Mouse (Mus musculus) gastrocnemius, postnatal 4 days (tissue): ENCODE measurements around the gene Rasgrf1. TPM values are rescaled to one million over a fixed set of nuclear protein-coding genes. Genes with fewer than 3 reads are reported as not detected.

Source experiments
- DNase-seq, 2 experiments: peaks; one replicate each; pipeline ENCODE4 v3.0.0; 2021 to 2022; ENCODE audit warnings: low spot score in 2 of 2, mixed read lengths in 2 of 2
- total RNA-seq, 2 experiments: library from RNA; stranded (reverse); gene quantifications; 2 replicates each; pipeline ENCODE4 v1.2.3; 2021

Rasgrf1 gene
- total RNA-seq, 2 experiments from 2014 or later = 0.15 TPM; not detected in 1

DNA sequence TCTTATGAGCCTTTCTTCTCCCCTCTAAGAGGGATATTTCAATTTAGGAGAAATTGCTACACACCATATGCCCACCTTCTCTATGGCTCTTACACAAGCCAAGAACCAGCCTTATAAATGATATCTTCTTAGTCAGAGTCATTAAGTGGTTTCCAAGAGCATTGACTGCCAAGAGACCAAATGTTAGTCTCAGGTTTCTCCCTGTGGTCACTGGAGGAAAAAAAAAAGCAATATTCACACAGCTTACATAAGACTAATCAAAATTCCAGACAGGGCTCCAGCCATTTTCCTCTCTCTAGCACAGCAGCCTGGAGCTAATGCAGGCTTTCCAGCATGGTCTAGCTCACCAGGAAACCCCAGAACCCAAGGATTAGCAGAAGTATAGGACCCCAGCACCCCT is 3.1 kb upstream of the Rasgrf1 start:
- DNase-seq = no peak

GRCm38 (mm10) chr9:89907941-89908340 is 1.8 kb upstream of the Rasgrf1 start:
- no peak for DNase-seq

DNA sequence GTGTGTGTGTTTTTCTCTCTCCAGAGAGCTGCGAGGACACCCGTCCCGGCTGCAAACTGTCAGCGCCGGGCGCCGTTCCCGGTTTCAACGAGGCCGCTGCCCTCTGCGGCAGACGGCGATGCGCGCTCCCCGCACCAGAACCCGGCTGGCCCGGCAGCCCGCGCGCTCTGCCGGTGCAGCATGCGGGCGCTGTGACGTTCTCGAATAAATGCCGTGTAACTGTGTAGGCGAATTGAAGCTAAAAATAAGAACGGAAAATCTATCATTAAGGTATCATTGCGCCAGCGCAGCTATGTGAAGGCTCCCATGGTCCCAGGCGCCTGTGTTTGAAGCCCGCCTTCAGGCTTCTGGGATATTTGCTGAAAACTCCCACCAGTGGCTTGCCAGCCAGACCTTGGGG is 1.1 kb upstream of the Rasgrf1 start:
- DNase-seq = no peak

GRCm38 (mm10) chr9:89910011-89910400 is 298 bp downstream of the Rasgrf1 start:
- DNase-seq = no peak

- DNase-seq = peak in 1 of 2 experiments; percentile 9
Measured at GRCm38 (mm10) chr9:89910741-89911444, 1.2 kb downstream of the Rasgrf1 start.

- DNase-seq = peak in 1 of 2 experiments; percentile 3
Measured at GRCm38 (mm10) chr9:89911891-89912549, 2.3 kb downstream of the Rasgrf1 start.

DNA sequence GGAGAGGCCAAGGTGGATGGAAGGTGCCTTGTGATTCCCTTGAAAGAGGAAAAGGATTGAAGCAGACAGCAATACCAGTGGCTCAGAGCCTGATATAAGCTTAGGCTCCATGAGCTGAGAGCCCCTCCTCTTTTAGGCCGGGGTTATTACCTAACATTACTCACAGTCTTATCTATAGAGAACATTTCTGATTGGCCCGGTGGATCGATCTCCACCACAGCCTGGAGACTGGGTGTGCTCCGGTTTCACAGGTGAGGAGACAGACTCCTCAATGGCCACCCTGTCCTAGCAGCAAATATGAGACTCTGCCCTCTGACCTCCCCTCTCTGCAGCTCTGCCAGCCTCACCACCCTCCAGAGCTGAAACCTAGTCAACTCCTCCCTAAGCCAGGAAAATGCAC is 3.4 kb downstream of the Rasgrf1 start:
- DNase-seq = no peak

DNA sequence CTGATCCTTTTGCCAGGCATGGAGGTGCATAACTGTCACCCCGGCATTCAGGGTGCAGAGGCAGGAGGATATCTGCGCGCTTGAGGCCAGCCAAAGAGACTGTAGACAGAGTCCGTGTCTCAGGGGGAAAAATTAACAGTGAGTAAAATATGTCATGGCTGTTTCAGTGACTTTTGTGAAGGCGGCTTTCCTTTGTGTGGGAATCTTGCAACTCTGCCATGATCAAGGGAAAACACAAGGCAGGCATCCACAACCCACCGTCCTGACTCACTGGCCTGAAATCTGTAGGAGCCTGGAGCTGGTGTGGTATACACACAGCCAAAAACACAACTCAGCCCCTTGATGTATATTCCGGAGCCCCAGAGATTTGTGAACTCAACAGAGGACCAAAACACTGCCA is 6.8 kb downstream of the Rasgrf1 start:
- DNase-seq = no peak

- no peak for DNase-seq
Measured at GRCm38 (mm10) chr9:89917431-89917830, 7.7 kb downstream of the Rasgrf1 start.

GRCm38 (mm10) chr9:89918832-89919231 is 9.1 kb downstream of the Rasgrf1 start:
- peak in 1 of 2 experiments; percentile 3 for DNase-seq

GRCm38 (mm10) chr9:89921121-89921520 is 11.4 kb downstream of the Rasgrf1 start:
- peak in 1 of 2 experiments; percentile 4 for DNase-seq

- no peak for DNase-seq
Measured at GRCm38 (mm10) chr9:89922666-89923065, 13.0 kb downstream of the Rasgrf1 start.

DNA sequence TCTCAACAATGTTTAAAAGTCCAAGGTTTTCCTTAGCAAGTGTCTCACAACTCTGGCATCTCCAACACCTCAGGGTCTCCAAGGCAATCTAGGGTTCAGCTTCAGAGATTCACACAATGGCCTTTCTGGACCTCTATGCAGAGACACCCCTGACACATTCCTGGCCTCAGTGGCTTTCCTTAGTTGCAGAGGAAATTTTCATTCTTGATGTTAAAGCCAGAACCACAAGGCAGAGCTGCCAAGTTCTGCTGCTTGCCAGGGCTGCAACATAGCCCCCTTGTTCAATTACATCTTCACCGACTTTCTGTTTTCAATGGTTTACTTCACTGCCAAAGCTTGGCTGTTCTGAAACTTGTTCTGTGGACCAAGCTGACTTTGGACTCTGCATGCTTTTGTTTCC is 15.1 kb downstream of the Rasgrf1 start:
- DNase-seq = no peak

DNA sequence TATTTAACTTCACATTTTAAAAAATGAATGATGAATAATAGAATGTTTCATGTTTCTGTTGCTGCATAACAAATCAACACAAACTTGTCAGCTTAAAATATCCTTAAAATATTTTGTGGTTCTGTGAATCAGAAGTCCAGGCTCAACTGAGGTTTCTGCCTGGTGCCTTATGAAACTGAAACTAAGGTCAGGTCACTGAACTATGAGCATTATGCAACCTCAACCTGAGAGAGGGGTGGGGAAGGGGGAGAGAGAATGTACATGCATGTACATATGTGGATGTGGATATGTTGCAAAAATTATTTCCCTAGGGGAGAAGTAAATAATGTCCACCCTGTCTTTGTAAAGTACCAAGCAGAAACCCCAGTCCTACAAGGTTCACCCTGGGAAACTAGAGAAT is 18.8 kb downstream of the Rasgrf1 start:
- no peak for DNase-seq

GRCm38 (mm10) chr9:89940428-89940827 is 30.7 kb downstream of the Rasgrf1 start:
- no peak for DNase-seq

DNA sequence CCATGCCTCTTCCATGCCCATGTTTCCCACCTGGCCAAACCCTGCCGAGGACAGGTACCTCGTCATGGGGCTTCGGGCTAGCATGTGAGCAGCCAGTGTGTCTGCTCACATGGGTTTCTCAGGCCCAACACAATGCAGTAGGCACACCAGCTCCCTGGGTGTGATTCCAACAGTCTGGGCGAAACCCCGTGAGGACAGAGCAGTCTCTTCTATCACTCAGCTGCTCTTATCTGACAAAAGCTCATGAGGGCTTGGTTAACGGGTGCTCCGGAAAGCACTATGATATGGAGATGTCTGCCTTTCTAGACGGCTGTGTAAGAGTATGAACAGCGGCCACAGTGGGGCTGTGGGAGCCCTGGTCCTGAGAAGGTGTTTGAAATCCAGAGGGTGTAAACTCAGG is 37.1 kb downstream of the Rasgrf1 start:
- peak in 1 of 2 experiments; percentile 5 for DNase-seq

GRCm38 (mm10) chr9:89948602-89949001 is 38.9 kb downstream of the Rasgrf1 start:
- DNase-seq = peak in 1 of 2 experiments; percentile 2

DNA sequence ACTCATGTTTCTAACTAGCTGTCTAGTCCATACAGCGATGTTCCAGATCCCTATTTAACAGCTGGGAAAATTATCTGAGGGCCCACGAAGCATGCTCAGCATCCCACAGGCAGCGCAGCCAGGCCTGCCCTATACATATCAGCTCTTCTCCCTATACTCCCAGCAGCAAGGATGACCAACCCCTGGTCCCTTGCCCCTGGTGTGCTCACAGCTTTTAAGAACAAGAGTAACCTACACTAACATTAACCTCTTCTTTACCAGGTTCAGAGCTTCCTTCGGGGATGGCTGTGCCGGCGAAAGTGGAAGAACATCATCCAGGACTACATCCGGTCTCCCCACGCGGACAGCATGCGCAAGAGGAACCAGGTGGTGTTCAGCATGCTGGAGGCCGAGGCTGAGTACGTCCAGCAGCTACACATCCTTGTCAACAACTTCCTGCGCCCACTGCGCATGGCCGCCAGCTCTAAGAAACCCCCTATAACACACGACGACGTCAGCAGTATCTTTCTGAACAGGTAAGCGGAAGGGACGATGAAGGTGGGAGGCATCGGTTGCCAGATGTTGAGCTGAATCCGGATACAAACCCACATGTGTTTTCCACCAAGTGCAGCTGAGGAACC is 44.0 kb downstream of the Rasgrf1 start:
- DNase-seq = peak; percentile 4 to 6

GRCm38 (mm10) chr9:89954860-89955479 is 45.3 kb downstream of the Rasgrf1 start:
- DNase-seq = peak; percentile 3 to 12

DNA sequence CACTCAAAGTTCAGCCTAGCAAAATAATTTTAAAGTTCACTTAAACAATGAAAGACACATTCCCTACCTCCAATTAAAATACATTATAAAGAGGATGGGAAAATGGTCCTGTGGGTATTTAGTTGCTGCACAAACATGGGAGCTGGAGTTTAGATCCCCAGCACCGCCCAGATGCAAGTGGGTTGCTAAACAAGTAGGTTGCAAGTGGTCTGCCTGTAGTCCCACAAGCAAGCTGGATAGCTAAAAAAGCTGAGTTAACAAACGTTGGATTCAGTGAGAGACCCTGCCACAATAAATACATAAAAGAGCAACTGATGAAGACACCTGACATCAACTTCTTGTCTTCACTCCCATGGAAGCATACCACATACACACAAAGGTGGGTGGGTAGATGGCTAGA is 49.3 kb downstream of the Rasgrf1 start:
- DNase-seq = peak in 1 of 2 experiments; percentile 5

GRCm38 (mm10) chr9:89964091-89964490 is 54.4 kb downstream of the Rasgrf1 start:
- no peak for DNase-seq

GRCm38 (mm10) chr9:89967716-89968115 is 58.0 kb downstream of the Rasgrf1 start:
- DNase-seq = no peak
